Mouse (Mus musculus): Measurements from ENCODE around the gene Klhl25.
"Not testable (repeated sequence)": the region's sequence is repeated elsewhere in the genome, so short reads cannot be mapped to it uniquely, and the experiment has no call there.

The Klhl25 gene

GRCm38 (mm10) chr7:75845936-75846335 lies 2.2 kb upstream of the Klhl25 start:
- no peak for DNase-seq (ENCODE audit: low spot score in 2 of 2)

- DNase-seq (ENCODE audit: low spot score in 2 of 2): no peak
Measured at GRCm38 (mm10) chr7:75846942-75847341, 1.2 kb upstream of the Klhl25 start.

- DNase-seq (ENCODE audit: low spot score in 2 of 2): no peak
Measured at GRCm38 (mm10) chr7:75847489-75847888, 621 bp upstream of the Klhl25 start.

GRCm38 (mm10) chr7:75848776-75849670 lies 913 bp downstream of the Klhl25 start:
- DNase-seq (ENCODE audit: low spot score in 2 of 2): peak; percentile 18 to 43

GRCm38 (mm10) chr7:75850396-75850795 lies 2.3 kb downstream of the Klhl25 start:
- not testable (repeated sequence) for DNase-seq (ENCODE audit: low spot score in 2 of 2)

GRCm38 (mm10) chr7:75851290-75851689 lies 3.2 kb downstream of the Klhl25 start:
- no peak for DNase-seq (ENCODE audit: low spot score in 2 of 2)

- peak; percentile 36 to 62 for DNase-seq (ENCODE audit: low spot score in 2 of 2)
Measured at GRCm38 (mm10) chr7:75852363-75852762, 4.3 kb downstream of the Klhl25 start.

- DNase-seq (ENCODE audit: low spot score in 2 of 2): no peak
Measured at GRCm38 (mm10) chr7:75853171-75853830, 5.2 kb downstream of the Klhl25 start.

- no peak for DNase-seq (ENCODE audit: low spot score in 2 of 2)
Measured at GRCm38 (mm10) chr7:75854231-75854925, 6.3 kb downstream of the Klhl25 start.

GRCm38 (mm10) chr7:75855028-75855427 lies 6.9 kb downstream of the Klhl25 start:
- DNase-seq (ENCODE audit: low spot score in 2 of 2): no peak

GRCm38 (mm10) chr7:75856259-75856658 lies 8.1 kb downstream of the Klhl25 start:
- no peak for DNase-seq (ENCODE audit: low spot score in 2 of 2)

- no peak for DNase-seq (ENCODE audit: low spot score in 2 of 2)
Measured at GRCm38 (mm10) chr7:75859771-75860196, 11.7 kb downstream of the Klhl25 start.

- DNase-seq (ENCODE audit: low spot score in 2 of 2): peak; percentile 20 to 44
Measured at GRCm38 (mm10) chr7:75861638-75862426, 13.7 kb downstream of the Klhl25 start.

- not testable (repeated sequence) for DNase-seq (ENCODE audit: low spot score in 2 of 2)
Measured at GRCm38 (mm10) chr7:75862427-75862781, 14.3 kb downstream of the Klhl25 start.

- not testable (repeated sequence) for DNase-seq (ENCODE audit: low spot score in 2 of 2)
Measured at GRCm38 (mm10) chr7:75863248-75863911, 15.3 kb downstream of the Klhl25 start.

GRCm38 (mm10) chr7:75865026-75865425 lies 16.9 kb downstream of the Klhl25 start:
- no peak for DNase-seq (ENCODE audit: low spot score in 2 of 2)

GRCm38 (mm10) chr7:75866557-75866956 lies 18.4 kb downstream of the Klhl25 start:
- no peak for DNase-seq (ENCODE audit: low spot score in 2 of 2)

GRCm38 (mm10) chr7:75868687-75869086 lies 20.6 kb downstream of the Klhl25 start:
- DNase-seq (ENCODE audit: low spot score in 2 of 2): no peak

GRCm38 (mm10) chr7:75870551-75870950 lies 22.4 kb downstream of the Klhl25 start:
- DNase-seq (ENCODE audit: low spot score in 2 of 2): no peak

GRCm38 (mm10) chr7:75872255-75872654 lies 24.1 kb downstream of the Klhl25 start:
- no peak for DNase-seq (ENCODE audit: low spot score in 2 of 2)

GRCm38 (mm10) chr7:75872697-75873096 lies 24.6 kb downstream of the Klhl25 start:
- DNase-seq (ENCODE audit: low spot score in 2 of 2): no peak

Measured in urinary bladder, postnatal 36 days (tissue).